Mouse (Mus musculus) right cerebral cortex, postnatal 4 days (tissue): ENCODE measurements around the gene Mrc2.

Source experiments
- DNase-seq: peaks from one replicate; pipeline ENCODE4 v3.0.0-alpha.2; 2022

Gene Mrc2

DNA sequence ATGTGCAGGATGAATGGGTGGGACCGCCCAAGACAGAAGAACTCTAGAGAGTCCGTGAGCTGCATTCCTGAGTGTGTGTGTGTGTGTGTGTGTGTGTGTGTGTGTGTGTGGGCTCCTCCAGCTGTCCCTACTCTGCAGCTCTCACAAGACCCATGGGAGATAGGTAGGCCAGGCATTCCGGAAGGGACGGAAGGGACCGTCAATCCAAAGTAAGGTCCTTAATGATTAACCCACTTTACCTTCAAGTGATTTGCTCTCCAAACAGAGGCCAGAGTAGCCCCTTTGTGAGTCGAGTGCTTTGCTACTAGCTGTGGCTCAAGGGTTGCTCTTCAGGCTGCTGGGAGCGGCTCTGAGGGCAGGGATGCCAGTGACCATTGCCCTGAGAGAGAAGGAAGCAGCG, 59.7 kb downstream of the Mrc2 start:
- no peak for DNase-seq

DNA sequence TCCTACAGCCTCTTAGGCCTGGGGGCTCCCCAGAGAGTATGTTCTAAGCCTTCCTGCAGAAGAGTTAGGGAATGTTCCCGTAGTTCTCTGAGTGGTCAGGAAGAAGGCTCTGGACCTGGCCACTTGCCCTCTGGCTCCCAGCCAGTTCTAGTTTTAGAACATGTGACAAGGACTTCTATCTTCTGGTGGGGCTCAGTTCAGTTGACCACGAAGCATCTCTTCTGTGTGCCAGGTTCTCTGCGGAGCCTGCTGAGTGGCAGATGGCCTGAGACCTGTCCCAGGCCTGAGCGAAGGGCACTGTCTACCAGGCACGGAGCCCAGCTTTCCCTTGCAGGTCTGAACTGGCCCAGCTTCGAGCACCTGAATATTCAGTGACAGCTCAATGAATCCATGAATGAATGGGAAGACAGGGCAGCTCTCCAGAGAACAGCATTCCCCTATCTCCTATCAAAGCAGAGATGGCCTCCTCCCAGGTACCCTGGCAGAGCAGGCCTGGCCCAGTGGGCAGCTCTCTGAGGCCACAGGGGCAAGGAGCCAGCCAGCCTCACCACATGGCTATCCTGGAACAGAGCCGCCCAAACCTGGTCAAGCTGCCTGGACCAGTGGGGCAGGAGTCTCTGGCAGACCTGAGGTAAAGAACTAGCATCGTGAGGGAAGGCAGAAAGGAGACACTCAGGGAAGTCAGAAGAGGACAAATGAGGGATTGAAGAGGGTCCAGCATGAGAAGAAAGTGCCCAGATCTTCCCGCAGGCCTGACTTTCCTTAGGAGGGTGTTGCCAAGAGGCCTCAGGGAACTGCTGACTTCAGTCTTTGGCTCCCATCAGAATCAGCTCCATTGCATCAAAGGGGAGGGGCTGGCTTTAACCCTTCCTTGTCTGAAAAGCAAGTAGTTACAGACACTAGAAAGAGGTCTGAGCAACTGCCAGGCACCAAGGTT, 60.8 kb downstream of the Mrc2 start:
- peak; percentile 65 for DNase-seq

DNA sequence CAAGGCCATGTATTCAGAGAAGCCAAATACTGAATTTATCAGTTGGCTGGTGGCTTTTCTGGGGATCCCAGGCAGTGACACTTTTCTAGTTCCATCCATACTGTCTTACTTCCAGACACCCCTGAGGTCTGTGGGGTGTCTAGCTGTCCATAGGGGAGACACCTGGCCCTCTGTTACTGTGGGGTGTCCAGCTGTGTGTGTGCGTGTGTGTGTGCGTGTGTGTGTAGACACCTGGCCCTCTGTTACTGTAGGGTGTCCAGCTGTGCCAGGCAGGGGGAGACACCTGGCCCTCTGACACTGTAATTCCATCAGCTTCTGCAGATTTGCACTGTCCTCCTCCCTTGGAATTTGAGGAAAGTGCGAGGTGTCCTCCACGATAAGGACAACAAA, 61.4 kb downstream of the Mrc2 start:
- DNase-seq: no peak

DNA sequence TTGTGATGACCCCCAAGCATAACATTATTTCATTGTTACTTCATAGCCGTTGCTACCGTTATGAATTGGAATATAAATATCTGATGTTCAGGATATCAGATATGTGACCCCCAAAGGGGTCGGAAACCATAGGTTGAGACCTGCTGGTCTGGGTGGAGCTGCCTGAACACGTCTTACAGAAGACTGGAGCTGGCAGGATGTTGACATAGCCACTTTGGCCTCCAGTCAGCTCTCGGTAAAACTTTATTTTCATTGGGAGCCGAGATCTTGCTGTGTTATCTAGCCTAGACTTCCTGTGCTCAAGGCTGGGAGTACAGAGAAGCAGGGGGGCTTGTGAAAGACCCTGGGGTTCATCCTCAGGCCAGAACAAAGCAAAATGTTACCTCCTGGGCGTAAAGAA, 63.9 kb downstream of the Mrc2 start:
- no peak for DNase-seq

DNA sequence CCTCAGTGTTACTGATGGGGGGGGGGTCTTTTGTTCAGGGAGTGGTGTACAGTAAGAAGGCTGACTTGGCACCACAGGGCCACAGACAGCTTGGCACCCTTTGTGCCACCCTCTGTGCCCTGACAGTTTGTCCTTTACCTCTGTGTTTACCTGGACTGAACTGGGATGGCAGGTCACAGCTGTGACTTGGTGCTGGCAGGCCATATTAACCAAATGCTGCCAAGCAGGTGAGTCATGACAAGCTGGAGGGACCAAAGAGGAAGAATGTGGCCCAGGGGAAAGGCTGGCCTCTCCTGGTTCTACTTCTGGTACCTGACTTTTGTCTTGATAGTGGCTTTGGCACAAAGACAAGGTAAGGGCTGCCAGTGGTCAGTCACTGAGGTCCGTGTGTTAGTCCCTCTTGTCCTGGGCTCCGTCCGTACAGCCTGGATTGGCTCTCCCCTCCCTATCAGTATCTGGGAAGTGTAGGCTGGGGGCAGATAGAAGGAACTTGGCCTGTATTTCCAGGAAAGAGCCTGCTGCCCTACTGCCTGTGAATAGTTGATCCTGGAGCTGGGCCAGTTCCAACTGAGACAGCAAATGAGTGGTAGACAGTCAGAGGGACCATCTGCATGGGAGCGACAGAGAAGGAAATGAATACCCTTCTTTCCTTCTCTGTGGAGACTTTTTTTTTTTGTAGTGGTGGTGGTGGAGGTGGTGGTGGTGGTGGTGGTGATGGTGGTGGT, 69.8 kb downstream of the Mrc2 start:
- DNase-seq: peak; percentile 44

DNA sequence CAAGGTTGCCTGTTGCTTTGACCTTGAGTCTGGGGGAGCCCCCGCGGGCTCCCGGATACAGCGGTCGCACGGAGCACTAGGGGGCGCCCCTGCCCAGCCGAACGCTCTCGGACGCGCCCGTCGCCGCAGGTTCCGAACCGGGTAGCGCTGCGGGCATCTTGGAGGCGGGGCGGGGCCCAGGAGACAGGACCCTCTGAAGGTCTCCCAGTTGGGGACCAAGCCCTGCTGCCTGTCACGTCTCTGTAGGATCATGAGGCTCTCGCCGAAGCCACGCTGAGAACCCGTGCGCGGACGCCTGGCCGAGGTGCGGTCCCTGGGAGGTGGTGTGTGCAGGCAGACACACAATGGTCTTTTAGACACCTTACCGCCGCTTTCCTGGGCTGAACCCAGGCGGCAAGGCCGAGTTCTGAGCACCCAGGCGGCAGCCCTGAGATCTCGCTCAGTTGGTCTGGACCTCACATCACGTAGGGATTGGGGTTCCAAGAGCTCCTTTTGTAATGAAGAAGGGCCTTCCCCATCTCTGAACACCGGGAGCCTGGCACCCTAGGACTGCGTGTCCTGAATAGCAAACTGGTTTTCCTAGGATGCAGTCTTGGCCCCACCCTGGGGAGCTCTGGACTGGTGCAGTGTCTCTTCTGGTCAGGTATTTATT, 70.6 kb downstream of the Mrc2 start:
- DNase-seq: peak; percentile 97

DNA sequence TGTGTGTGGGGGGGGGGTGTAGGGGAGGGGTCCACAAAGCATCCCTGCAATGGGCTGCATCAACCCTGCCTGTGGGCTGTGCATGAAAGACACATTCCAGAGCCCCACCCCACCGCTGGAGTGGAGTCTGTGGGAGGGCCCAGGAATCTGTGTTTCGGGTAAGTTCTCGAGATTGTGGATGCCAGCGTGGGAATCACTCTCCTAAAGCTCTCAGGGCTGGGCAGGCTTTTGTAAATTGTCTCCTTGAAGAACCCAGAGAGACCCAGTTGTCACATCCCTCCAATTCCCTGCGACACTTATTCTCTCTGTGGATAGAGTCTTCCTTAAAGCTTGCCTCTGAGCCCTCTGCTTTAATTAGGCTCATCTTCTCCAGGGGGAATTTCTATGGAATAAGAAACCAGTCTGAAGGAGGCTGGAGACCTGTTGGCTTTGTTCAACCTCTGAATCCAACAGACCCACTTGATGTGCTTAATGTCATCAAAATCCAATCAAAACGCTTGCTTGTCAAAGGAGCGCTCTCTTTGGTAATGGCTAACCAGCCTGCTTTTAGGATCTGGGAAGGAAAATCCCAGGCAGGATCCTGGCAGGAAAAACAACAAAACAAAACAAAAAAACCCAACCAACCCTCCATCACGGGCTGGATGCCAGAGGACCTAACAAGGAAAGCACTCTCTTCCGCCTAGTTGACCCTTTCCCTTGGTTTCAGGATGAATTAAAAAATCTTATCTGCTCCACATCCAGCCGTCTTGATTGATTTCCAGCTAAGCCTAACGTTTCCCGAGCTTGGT, 71.3 kb downstream of the Mrc2 start:
- DNase-seq: peak; percentile 64

DNA sequence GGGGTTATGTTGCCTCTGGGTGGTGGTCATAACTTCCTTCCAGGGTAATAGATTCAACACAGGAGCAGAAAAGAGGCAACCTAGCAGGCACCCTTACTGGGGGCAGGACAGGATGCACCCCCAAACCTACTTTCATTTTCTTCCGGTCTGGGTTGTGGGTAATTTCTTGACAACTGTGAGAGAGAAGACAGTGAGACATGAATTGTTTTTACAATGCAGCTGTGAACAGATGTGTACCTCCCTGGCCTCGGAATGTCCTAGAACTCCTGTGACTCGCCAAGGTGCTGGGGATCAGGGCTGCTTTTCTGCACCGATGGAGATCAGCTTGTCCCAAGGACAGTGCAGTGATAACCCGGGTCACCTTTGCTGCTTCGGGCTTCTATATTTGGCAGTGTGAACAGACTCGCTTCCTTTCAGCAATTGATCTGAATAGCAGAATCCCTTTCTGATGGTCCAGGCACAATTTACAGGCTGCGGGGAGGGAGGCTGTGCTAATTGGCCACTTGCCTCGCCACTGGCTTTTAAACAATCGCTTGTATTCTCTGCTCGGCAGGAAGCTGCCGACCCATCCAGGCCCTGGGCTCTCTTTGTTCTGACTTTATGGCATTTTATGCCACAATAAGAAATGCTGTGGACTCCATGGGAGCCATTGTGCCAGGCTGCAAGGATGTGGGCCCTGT, 72.1 kb downstream of the Mrc2 start:
- peak; percentile 35 for DNase-seq

DNA sequence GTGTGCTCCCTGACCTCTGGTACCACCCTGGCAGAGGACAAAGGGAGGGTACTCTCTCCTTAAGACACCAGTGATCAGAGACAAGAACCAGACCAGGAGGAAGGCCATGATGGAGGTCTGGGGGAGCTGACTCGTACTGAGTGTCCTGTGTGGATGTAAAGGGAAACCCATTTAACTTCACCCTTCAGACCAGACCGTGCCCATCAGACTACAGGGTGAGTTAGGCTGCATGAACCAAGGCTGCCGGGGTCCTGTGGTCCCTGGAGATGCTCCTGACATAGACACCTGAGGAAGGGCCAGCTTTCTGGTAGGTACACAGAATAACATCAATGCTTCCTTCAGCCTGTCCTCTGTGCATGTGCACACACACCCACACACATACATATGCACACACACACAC, 73.2 kb downstream of the Mrc2 start:
- DNase-seq: no peak

DNA sequence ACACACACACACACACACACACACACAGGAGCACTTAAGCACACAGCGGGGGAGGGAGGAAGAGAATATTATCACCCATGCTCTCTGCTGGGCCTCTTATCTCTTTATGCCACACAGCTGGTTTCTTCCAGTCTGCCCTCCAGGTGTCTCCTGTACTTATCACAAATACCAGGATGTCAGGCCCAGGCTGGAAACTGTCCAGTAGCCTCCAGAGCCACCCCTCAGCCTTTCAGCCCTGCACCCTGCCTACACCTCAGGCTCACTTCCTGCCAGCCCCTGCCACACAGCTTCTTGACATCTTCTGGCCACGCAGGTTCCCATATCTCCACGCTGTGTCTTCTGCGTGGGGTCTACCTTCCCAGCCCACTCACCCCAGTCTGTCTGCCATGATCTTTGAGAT, 73.6 kb downstream of the Mrc2 start:
- no peak for DNase-seq

DNA sequence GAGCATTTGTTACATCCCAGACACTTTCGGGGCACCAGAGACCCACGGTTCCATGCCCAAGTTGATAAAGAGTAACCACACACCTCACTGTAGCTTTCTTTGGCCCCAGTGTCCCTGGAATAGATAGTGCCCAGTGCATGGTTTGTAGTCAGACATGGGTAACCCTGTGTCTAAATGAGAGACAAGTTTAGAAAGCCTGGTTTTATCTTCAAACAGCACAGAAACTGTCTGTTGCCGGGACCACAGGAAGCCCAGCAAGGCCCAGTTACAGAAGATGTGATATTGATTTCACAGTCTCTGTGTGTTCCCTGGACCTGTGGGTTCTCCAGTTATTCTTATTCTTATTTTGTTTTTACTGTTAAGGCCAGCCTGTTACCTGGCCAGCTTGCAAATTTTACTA, 74.7 kb downstream of the Mrc2 start:
- no peak for DNase-seq

DNA sequence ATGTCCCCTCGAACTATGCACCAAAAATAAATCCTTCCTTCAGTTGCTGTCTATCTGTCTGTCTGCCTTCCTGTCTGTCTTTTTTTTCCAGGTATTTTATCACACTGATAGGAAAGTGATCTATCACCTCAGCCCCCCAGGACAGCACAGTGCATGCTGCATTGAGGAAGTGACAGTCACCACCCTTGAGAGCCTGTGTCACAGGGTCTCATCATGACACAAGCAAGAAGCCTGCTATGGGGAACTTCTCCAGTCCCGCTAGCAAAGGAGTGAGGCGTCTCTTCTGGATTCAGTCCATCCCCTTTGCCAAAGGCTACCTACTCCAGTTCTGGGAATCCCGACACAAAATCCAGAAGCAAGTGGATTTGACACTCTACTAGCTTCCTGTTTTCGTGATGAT, 76.4 kb downstream of the Mrc2 start:
- no peak for DNase-seq

DNA sequence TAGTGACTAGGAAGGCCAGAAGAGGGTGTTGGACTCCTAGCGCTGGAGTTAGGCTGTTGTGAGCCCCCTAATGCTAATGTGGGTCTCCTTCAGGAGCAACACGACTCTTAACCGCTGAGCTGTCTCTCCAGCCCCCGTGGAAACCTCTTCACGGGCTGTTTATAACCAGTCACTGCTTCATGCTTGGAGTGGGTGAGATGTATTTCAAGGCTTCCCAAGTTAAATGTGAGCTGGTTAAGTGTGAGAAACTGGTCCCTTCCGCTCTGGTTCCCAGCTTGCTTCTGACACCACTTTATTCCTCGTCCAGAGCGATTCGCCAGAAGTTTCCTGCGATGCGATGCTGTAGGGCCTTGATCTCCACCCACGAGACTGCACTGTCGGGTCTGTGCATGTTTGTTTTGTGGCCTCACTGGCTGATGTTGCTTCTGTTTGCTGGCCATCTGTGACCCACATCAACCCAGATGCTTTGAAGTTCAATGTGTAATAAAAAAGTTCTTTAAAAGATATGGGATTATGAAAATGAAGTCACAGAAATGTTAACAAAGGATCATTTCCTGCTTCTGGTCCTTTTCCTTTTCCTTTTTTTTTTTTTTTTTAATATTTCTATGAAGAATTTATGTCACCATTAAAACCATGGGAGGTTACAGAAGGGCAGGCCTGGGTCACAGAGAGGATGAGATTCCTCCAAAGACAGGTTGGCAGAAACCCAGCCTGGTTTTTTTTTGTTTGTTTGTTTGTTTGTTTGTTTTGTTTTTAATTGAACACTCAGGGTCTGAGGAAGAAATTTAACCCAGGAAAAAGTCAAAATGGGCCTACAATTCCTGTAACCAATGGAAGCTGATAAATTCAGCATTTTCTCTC, 77.3 kb downstream of the Mrc2 start:
- no peak for DNase-seq

DNA sequence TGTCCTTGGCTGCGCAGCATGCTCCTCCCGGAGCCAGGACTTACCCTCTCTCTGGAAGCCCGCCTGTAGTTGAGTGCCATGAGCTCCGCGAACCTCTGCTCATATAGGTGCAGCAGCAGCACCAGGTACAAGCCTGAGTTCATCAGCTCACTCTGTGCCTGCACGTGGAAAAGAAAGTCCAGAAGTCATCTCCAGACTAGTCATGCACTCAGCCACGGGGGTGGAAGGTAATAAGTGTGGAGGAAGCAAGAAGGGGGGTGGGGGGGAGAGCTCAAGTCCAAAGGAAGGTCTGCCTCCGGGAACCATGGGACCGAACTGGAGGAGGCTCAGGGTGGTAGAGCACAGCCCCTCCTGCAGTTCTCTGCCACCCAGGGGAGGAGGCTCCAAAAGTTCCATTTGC, 79.4 kb downstream of the Mrc2 start:
- no peak for DNase-seq

DNA sequence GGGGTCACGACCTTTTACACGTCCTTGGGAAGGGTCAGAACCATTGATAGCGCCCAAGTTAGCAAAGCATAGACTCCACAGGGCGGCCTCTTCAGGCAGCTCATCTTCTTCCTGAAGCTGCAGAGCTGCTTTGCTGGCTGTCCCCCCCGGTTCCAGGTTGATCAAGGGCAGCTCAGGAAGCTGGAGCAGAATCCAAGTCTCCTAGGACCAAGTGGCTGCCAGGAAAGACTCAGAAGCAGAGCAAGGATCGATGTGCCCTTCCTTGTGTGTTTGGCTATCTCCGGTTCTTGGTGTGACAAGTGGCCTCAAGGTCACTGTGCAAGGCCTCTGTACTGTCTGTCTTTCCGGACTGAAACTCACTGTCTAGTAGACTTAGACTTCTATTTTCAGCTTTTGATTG, 81.4 kb downstream of the Mrc2 start:
- DNase-seq: no peak

DNA sequence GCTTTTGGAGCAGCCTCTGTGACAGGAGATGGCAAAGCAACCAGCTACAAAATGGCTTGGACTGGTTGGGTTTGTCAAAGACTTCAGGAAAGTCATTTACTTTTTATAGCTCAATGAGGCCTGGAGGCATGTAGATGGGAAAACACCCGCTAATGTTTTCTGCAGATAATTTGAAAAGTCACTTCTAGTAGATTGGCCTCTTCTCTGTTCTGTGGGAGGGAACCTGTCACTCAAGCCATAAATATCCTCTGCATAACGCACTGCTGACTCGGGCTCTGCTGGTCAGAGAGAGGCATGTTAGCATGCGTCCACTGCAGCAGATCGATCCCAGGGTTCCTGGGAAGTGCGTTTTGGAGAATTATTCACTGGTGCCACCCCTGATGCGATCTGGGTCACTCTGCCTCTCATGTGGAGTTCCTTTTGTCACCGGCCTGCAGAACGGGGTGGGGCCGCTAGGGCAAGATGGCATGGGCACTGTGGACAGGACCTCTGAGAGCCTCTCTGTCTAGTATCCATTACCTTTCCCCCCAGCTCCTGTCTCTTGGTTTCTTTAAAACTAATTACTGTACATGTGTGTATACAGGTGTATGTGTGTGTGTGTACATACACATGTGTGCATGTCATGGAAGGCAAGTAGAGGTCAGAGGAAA, 82.2 kb downstream of the Mrc2 start:
- DNase-seq: no peak

DNA sequence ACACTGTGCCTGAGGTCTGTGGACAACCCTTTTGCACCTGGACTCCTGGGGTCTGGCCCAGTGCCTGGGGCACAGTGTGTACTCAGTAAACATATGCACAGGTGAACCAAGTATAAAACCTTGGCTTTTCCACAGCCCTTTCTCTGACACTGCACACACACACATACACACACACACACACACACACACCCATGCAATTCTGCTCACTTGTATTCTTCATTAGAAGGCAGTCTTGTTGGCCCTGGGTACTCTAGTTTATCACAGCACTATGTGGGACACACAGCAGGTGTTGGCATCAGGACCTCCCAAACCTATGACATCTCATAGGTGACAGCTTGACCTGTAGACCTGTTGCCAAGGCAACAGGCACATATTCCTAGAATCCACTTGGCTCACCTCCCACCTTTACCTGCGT, 83.4 kb downstream of the Mrc2 start:
- no peak for DNase-seq

DNA sequence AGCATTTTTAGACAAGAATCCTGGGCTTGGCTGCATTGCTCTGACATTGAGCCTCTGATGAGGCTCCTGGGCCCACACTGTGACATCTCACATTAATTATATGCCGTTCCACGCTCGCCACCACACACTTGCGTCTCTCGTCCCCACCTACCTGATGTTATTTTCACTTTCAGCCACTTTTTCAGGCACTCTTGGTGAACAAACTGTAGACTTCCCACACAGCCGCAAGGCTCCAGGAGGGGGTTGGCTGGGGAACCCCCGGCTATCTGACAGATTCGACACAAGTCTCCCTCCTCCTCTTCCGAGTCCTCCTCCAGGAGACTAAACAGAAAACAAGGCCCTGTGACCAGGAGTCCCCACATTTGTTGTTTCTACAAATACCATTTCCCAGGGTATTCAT, 92.8 kb downstream of the Mrc2 start:
- no peak for DNase-seq

DNA sequence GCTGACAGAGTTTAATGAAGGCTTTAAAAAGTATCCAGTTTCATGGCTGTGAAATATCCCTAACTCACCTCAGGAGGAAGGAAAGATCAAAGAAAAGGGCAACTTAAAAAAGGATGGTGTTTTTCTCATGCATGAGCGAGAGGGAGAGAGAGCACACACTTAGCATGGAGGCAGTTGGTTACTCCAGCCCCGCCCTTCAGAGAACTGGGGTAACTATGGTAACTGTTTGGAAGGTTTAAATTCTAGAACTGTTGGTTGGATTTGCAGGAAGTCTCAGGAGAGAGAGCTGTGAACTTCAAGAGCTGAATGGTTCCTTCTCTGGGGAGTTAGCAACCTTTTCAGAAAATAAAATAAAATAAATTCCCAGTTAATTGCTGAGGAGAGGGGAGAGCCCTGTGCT, 96.2 kb downstream of the Mrc2 start:
- no peak for DNase-seq

DNA sequence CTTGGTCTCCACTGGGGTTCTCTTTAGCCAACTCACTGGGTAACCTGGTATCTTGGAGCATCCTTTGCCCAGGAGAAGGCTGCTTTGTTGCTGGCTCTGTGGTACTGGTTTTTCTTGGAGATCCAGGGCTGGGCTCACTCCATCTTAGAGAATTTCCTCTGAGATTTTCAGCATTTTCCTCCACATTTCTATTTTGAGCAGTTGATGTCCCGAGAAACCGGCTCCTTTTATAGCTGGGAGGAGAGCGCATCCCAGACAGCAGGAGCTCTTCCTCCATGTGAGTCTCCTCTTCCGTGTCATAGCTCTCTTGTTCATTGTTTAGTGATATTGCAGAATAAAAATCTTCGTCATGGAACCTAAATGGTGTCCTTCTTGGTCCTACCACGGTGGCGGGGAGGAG, 97.8 kb downstream of the Mrc2 start:
- DNase-seq: no peak
